Mouse (Mus musculus) intestine, embryonic 16.5 days (tissue): ENCODE data around the gene Cdc42. TPM values are rescaled to one million over a fixed set of nuclear protein-coding genes. Genes with fewer than 3 reads are reported as not detected.

Experiments
- ATAC-seq: fragments of 200-750 bp; cut with Nextera tagmentation; 2 replicates; pipeline ENCODE4 v1.8.0; 2017; ENCODE audit warnings: moderate TSS enrichment, moderate library complexity
- H3K27ac ChIP-seq: fragments of 300-500 bp; sonication (generic); 2 replicates; pipeline ENCODE4 v1.5.1; 2014; ENCODE audit warnings: mild to moderate bottlenecking, low read length
- H3K27me3 ChIP-seq: fragments of 300-500 bp; sonication (generic); replicated peaks from 2 replicates; pipeline ENCODE4 v1.6.1; 2014; ENCODE audit warnings: low read length, control low read depth, mixed read lengths; ENCODE audit not compliant: control insufficient read depth, insufficient read depth
- H3K36me3 ChIP-seq: fragments of 300-500 bp; sonication (generic); 2 replicates; pipeline ENCODE4 v1.6.1; 2014; ENCODE audit warnings: low read length, control low read depth; ENCODE audit not compliant: control insufficient read depth, insufficient read depth
- H3K4me1 ChIP-seq: fragments of 300-500 bp; sonication (generic); 2 replicates; pipeline ENCODE4 v1.6.1; 2014; ENCODE audit warnings: low read length, control low read depth, mixed read lengths; ENCODE audit not compliant: control insufficient read depth, insufficient read depth
- H3K4me2 ChIP-seq: fragments of 300-500 bp; sonication (generic); 2 replicates; pipeline ENCODE4 v1.6.1; 2014; ENCODE audit warnings: low read depth, low read length, control low read depth
- H3K4me3 ChIP-seq: fragments of 300-500 bp; sonication (generic); 2 replicates; pipeline ENCODE4 v1.5.1; 2014; ENCODE audit warnings: mild to moderate bottlenecking, low read length
- H3K9ac ChIP-seq: fragments of 300-500 bp; sonication (generic); 2 replicates; pipeline ENCODE4 v1.6.1; 2014; ENCODE audit warnings: low read depth, low read length
- H3K9me3 ChIP-seq: fragments of 300-500 bp; sonication (generic); 2 replicates; pipeline ENCODE4 v1.6.1; 2016; ENCODE audit warnings: low read length, control low read depth; ENCODE audit not compliant: control insufficient read depth
- WGBS: fragments of 180-500 bp; shearing (Covaris S2); extraction: QIAGEN DNeasy Blood & Tissue Kit; methylation state at CpG from one replicate; pipeline ENCODE4 v1.1.7; 2014; 5-methylcytosine and 5-hydroxymethylcytosine counted together
- polyA plus RNA-seq: library from polyadenylated mRNA; unstranded; fragments of >200 nt; fragmentation: Nextera tagmentation; extraction: Ambion mirVana; gene quantifications from 2 replicates; pipeline ENCODE4 v1.2.1, GENCODE M21; 2015

Gene Cdc42
- polyA plus RNA-seq, 1 experiment from 2014 or later, result 691 TPM

DNA sequence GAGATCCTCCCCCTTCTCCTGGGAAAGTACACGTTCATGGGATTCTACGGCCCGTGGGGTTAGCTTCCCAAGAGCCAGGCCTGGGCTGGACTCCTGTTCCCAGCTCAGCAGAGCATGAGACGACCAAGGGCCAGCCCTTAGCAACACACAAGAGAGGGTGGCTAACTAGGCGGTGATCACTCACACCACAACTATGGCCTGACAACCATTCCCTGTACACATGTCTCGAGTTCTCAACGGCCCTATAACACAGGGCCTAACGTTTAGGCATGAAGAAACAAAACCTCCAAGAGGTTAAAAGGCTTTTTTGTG is 51.0 kb downstream of the Cdc42 start:
- H3K9ac ChIP-seq, result no peak overlapping the region
- ATAC-seq, result no peak
- H3K4me1 ChIP-seq, result peaks cover 18% of the 10 kb centered on the region

DNA sequence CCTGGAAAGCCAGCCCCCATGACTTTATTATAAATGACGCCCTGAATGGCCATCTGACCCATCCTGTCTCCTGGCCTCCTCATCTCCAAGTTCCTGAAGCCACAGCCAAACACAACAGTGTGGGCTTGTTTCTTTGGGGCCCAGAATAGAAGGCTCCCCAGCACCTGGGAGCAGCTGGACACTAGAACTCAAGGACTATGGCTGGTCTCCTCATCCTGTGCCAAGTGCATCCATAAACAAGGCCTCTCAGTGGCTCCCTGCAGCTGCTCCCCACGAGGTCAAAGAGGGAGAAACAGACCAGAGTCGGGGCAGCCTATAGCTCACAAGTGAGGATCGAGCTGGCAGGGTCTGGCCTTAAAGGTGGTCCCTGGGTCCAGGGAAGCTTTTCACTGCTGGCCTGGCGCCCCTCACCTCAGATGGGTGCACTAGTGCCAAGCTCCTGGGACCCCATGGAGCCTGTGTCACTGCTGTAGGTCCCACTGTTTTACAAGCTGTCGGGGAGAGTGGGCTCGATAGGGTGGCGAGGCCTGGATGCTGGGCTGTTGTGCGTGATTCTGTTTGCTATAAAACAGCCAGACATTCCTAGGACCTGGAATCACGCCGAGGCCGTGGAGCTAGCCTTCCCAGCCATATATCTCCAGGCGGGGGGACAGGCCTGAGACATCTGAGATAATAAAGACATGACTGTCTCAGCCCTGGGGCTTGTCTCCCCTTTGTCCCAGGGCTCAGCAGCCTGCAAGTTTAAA is 51.5 kb downstream of the Cdc42 start:
- Histone ChIP-seq H3K4me2 (no peak overlapping the region), H3K27me3 (no peaks in the 10 kb centered on the region), H3K27ac (peak overlapping the region; percentile 59), H3K4me1 (peaks cover 18% of the 10 kb centered on the region), H3K9ac (no peak overlapping the region), H3K36me3 (no peaks in the 10 kb centered on the region), H3K9me3 (no peaks in the 10 kb centered on the region), H3K4me3 (no peak overlapping the region)
- WGBS, result 46% methylated on average over 13 of the region's 13 CpGs
- peak; percentile 52 for ATAC-seq

More for the DNA sequence above, 51.0 kb downstream of the Cdc42 start:
- H3K27me3 ChIP-seq, result no peaks in the 10 kb centered on the region
- no peaks in the 10 kb centered on the region for H3K36me3 ChIP-seq
- H3K4me2 ChIP-seq, result no peak overlapping the region
- no peak overlapping the region for H3K4me3 ChIP-seq
- WGBS, result 56% methylated on average over 8 of the region's 8 CpGs
- peak overlapping the region; percentile 59 for H3K27ac ChIP-seq
- H3K9me3 ChIP-seq, result no peaks in the 10 kb centered on the region

DNA sequence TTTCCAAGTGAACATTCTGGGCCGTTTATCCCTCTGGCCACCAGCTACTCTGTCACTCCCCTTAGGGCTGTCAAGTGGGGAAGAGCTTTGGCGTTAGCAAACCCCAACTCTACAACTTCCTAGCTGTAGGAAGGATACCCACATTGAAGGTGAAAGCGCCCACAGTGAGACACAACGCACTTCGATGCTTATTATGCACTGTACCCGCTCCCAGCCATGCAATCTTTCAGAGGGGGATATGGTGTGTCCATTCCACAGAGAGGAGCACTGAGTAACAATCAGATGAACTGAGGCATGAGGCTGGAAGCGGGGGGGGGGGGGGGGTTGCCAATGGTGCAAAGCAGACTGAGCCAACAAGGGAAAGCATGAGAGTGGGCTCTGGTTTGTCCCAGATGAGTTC is 52.5 kb downstream of the Cdc42 start:
- no peak for ATAC-seq

DNA sequence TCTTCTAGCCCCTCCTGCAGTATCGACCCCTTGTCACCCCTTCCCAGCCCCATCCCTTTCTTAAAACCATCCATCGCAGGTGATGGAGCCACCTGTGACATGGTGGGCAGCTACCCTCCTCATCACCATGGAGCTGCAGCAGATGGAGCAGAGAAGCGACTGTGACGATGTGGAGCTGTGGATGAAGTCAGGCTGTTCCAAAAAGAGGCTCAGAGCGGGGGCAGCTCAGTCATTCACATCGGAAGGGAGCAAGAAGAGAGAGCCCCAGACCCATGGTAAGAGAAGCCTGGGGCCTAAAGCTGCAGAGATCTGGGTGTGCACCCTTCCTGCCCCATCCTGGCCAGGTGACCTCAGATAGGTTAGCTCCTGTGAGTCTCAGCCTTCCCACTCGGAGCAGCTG is 53.4 kb downstream of the Cdc42 start:
- no peak overlapping the region for H3K4me3 ChIP-seq
- 88% methylated on average over 7 of the region's 7 CpGs for WGBS
- no peaks in the 10 kb centered on the region for H3K36me3 ChIP-seq
- no peak overlapping the region for H3K4me2 ChIP-seq
- H3K27me3 ChIP-seq, result no peaks in the 10 kb centered on the region
- no peak overlapping the region for H3K9ac ChIP-seq
- H3K4me1 ChIP-seq, result peaks cover 18% of the 10 kb centered on the region
- no peaks in the 10 kb centered on the region for H3K9me3 ChIP-seq
- no peak for ATAC-seq
- no peak overlapping the region for H3K27ac ChIP-seq

More for the DNA sequence above, 52.5 kb downstream of the Cdc42 start:
- H3K36me3 ChIP-seq, result no peaks in the 10 kb centered on the region
- WGBS, result 78% methylated on average over 7 of the region's 7 CpGs
- H3K4me3 ChIP-seq, result no peak overlapping the region
- H3K27me3 ChIP-seq, result no peaks in the 10 kb centered on the region
- H3K4me2 ChIP-seq, result no peak overlapping the region
- H3K9me3 ChIP-seq, result no peaks in the 10 kb centered on the region
- 0 out of 2 replicates have a peak overlapping the region, but pooled peaks have one; percentile 59 for H3K27ac ChIP-seq
- H3K4me1 ChIP-seq, result peaks cover 18% of the 10 kb centered on the region
- H3K9ac ChIP-seq, result no peak overlapping the region

DNA sequence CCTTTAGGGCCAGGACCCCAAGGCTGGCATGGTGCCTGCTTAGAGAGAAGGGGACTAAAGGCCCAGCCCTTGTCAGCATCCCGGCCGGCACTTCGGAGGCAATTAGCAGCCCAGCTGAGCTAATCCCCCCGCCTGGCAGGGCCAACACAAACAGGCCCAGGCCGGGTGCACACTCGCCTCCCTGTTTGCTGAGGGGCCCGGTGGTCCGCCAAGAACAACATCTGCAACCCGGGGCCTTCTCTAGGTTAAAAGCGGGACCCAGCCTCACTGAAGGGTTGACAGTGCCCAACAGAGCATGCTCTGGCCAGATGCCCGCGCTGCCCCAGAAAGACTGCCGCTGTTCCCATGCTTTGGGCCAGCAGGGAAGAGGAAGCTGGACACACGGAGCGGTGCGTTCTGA is 55.9 kb downstream of the Cdc42 start:
- Histone ChIP-seq H3K4me1 (peaks cover 8% of the 10 kb centered on the region; the same call in 1 of the 2 replicates), H3K27ac (no peak overlapping the region), H3K36me3 (no peaks in the 10 kb centered on the region), H3K27me3 (no peaks in the 10 kb centered on the region), H3K9ac (no peak overlapping the region), H3K4me2 (no peak overlapping the region), H3K9me3 (no peaks in the 10 kb centered on the region), H3K4me3 (no peak overlapping the region)
- WGBS, result 62% methylated on average over 16 of the region's 16 CpGs
- no peak for ATAC-seq

DNA sequence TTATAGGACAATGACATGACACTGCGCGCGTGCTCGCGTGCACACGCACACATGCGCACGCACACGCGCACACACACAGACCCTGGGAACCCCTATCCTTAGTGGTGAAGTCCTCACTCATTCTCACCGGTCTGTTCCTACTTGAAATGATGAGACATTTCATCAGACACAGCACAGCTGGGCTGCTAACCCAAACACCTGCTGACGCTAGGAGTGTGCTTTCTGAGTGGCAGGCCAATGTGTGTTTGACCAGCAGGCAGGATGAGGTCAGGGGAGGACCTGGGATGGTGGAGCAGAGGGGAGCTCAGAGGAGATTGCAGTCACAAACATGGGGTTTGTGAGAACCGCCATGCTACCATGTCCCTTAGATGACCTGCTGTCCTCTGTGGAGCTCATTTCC is 57.3 kb downstream of the Cdc42 start:
- Histone ChIP-seq H3K9me3 (no peaks in the 10 kb centered on the region), H3K36me3 (no peaks in the 10 kb centered on the region), H3K9ac (no peak overlapping the region), H3K4me3 (no peak overlapping the region), H3K27ac (no peak overlapping the region), H3K4me1 (no peaks in the 10 kb centered on the region), H3K27me3 (no peaks in the 10 kb centered on the region), H3K4me2 (no peak overlapping the region)
- WGBS, result 90% methylated on average over 13 of the region's 13 CpGs
- no peak for ATAC-seq

DNA sequence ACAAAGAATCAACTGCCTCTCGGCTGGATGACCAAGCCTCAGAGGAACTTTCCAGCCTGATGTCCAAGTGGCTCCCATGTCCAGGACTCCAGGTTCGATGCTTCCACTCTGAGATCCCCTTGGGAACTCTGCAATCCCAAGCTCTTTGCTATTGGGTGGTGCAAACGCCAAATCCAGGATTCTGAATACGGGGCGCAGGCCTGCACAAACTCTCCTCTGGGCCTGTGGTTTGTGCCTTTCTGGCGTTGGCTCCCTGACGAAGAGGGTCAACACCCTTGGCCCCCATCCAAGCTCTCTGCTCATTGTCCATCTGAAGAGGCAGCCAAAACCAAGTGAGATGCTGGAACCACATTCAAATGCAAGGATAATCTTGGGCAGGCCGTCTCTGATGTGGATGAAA is 59.1 kb downstream of the Cdc42 start:
- ATAC-seq, result no peak
- H3K27ac ChIP-seq, result no peak overlapping the region
- no peaks in the 10 kb centered on the region for H3K4me1 ChIP-seq
- no peak overlapping the region for H3K4me2 ChIP-seq
- H3K36me3 ChIP-seq, result no peaks in the 10 kb centered on the region
- 73% methylated on average over 8 of the region's 8 CpGs for WGBS
- H3K4me3 ChIP-seq, result no peak overlapping the region
- H3K9me3 ChIP-seq, result no peaks in the 10 kb centered on the region
- H3K27me3 ChIP-seq, result no peaks in the 10 kb centered on the region
- H3K9ac ChIP-seq, result no peak overlapping the region

DNA sequence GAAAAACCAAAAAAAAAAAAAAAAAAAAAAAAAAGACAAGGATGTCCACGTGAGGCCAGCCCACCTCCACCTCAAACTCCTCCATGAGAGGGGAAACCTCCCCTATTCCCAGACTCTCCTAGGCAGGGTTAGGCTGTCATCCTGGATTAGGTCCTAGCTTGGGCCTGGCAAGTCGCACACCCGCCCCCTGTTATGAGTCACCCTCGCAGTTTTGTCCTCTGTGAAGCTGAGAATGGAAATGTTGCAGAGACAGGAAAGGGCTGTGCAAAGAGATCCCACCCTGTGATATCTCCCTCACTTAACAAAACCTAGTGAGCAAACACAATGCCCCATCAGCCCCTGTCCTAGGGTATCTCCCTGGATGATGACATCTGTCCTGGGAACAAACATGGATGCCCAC is 59.9 kb downstream of the Cdc42 start:
- no peak for ATAC-seq
- H3K27me3 ChIP-seq, result no peaks in the 10 kb centered on the region
- H3K4me2 ChIP-seq, result no peak overlapping the region
- H3K9me3 ChIP-seq, result no peaks in the 10 kb centered on the region
- H3K4me1 ChIP-seq, result no peaks in the 10 kb centered on the region
- 75% methylated on average over 4 of the region's 4 CpGs for WGBS
- H3K4me3 ChIP-seq, result no peak overlapping the region
- no peak overlapping the region for H3K27ac ChIP-seq
- no peaks in the 10 kb centered on the region for H3K36me3 ChIP-seq
- H3K9ac ChIP-seq, result no peak overlapping the region

DNA sequence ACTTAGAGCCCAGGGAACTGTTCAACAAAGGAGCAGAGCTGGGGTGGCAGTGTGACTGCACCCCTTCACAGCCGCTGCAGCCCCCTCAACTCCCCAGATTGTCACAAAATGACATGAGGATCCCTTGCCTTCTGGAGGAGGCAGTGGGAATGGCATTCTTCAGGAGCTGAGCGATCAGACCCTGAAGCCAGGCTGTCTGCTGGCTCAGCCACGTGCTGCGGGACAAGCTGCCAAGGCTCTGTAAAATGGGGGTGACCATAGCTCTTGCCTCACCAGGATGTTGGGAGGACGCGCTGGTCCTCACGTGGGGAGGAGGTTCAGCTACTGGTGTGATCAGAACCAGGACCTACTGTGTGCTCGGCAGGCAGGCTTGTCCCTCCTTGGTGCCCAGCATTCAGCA is 62.6 kb downstream of the Cdc42 start:
- Histone ChIP-seq H3K27me3 (no peaks in the 10 kb centered on the region), H3K4me2 (no peak overlapping the region), H3K27ac (no peak overlapping the region), H3K36me3 (no peaks in the 10 kb centered on the region), H3K4me3 (no peak overlapping the region), H3K9ac (no peak overlapping the region), H3K4me1 (no peaks in the 10 kb centered on the region), H3K9me3 (no peaks in the 10 kb centered on the region)
- WGBS, result 81% methylated on average over 8 of the region's 8 CpGs
- ATAC-seq, result no peak

DNA sequence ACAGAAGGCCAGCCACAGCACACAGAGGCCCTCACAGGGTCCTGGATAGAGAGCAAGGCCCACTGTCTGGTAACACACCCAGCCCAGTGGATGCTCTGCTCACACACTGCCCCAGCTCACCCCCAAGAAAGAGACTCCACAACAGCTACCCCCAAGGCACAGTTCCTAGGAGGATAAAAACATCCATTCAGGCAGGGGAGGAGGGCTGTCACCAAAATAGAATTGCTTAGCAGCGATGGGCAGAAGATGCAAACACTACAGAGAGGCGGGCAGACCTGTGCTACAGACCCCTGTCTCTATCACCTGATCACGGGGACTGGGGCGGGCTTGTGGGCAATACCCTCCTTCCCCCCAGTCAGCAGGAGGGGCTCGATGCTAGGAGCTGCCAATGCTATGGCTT is 63.0 kb downstream of the Cdc42 start:
- Histone ChIP-seq H3K4me3 (no peak overlapping the region), H3K36me3 (no peaks in the 10 kb centered on the region), H3K9me3 (no peaks in the 10 kb centered on the region), H3K27ac (no peak overlapping the region), H3K27me3 (no peaks in the 10 kb centered on the region), H3K4me2 (no peak overlapping the region), H3K9ac (no peak overlapping the region), H3K4me1 (no peaks in the 10 kb centered on the region)
- WGBS, result 72% methylated on average over 5 of the region's 5 CpGs
- no peak for ATAC-seq
